Mouse (Mus musculus): ENCODE data around the gene Rbms3.

- TF ChIP-seq ZC3H11A (IDR thresholded peaks at IDR 0.05; ENCODE audit: borderline replicate concordance, low read depth, low read length), result no peak
- no peak for TF ChIP-seq CHD2 (IDR thresholded peaks at IDR 0.05; ENCODE audit: low read depth, low read length)
Observed at GRCm38 (mm10) chr9:116813396-116813795, 816.3 kb downstream of the Rbms3 start.

Measured in ES-E14 (cell line).